ENCODE assay signal across 8 mouse cellular contexts in genomic region chr6:128134196-128134924, GRCm38 (mm10). TPM values are rescaled to one million over a fixed set of nuclear protein-coding genes. Genes with fewer than 3 reads are reported as not detected.
DNase-seq lines count a peak whose midpoint lies in the region; ATAC-seq lines count a peak whose summit lies in the region.

No protein-coding gene starts in this region.

- H3K4me3 ChIP-seq in heart, embryonic 10.5 days = no peak overlapping the region
- no peak overlapping the region for H3K4me3 ChIP-seq in liver, embryonic 12.5 days

- H3K27me3 ChIP-seq in heart, embryonic 10.5 days (ENCODE audit: insufficient read depth, poor library complexity, severe bottlenecking) = no peaks in the 10 kb centered on the region
- no peaks in the 10 kb centered on the region for H3K27me3 ChIP-seq in liver, embryonic 12.5 days (replicated peaks)

- peaks cover 6% of the 10 kb centered on the region for H3K36me3 ChIP-seq in heart, embryonic 10.5 days
- no peaks in the 10 kb centered on the region for H3K36me3 ChIP-seq in liver, embryonic 12.5 days

- WGBS in heart, embryonic 10.5 days = 27% methylated on average over 8 of the region's 8 CpGs
- 38% methylated on average over 8 of the region's 8 CpGs for WGBS in liver, embryonic 12.5 days (ENCODE audit: insufficient replicate concordance)

- 0 out of 2 replicates have a peak, but pooled peaks have one; percentile 6 for ATAC-seq in common myeloid progenitor, adult 5-6 weeks (replicated peaks; ENCODE audit: low read depth, poor library complexity, severe bottlenecking)
- peak; percentile 50 for ATAC-seq in liver, embryonic 12.5 days
- ATAC-seq in erythroblast, adult 5-6 weeks (replicated peaks; ENCODE audit: low FRiP score, poor library complexity, severe bottlenecking) = no peak

- peak overlapping the region; percentile 86 for H3K27ac ChIP-seq in heart, embryonic 10.5 days
- peak overlapping the region; percentile 80 for H3K27ac ChIP-seq in liver, embryonic 12.5 days

- H3K9me3 ChIP-seq in heart, embryonic 10.5 days = no peaks in the 10 kb centered on the region
- H3K9me3 ChIP-seq in liver, embryonic 12.5 days (replicated peaks) = no peaks in the 10 kb centered on the region

- DNase-seq in heart, embryonic 10.5 days (ENCODE audit: low spot score) = no peak
- no peak for DNase-seq in heart, postnatal 25 days (ENCODE audit: low spot score)
- DNase-seq in kidney, adult 11 months = peak; percentile 85
- no peak for DNase-seq in left cerebral cortex, adult 8-10 months (ENCODE audit: low spot score in 2 of 2)
- DNase-seq in left cerebral cortex, adult 18-20 months (ENCODE audit: low spot score in 2 of 2) = no peak

- intact Hi-C loops in heart, postnatal 25 days (cut with DNase I) = no loop called here

- H3K4me2 ChIP-seq in liver, embryonic 12.5 days = peak overlapping the region; percentile 32

- no peak overlapping the region for H3K9ac ChIP-seq in liver, embryonic 12.5 days

- peaks cover 64% of the 10 kb centered on the region for H3K4me1 ChIP-seq in heart, embryonic 10.5 days
- H3K4me1 ChIP-seq in liver, embryonic 12.5 days = peaks cover 38% of the 10 kb centered on the region

RNA-seq across cellular contexts. Expression of gene Tspan9, which starts 9.0 kb away (rescaled TPM):
- 111 and 177 TPM in 2 replicates for polyA plus RNA-seq in heart, embryonic 10.5 days (2016; fragmentation: Nextera tagmentation; extraction: Ambion mirVana)
- total RNA-seq in heart, postnatal 25 days (2021) = 100 to 1,000 TPM; 129 to 132 TPM
- total RNA-seq in common myeloid progenitor, adult 5-6 weeks (2017) = 0.29 and 0.69 TPM in 2 replicates
- polyA plus RNA-seq in liver, embryonic 12.5 days (2016; fragmentation: Nextera tagmentation; extraction: Ambion mirVana) = 23.3 and 26.4 TPM in 2 replicates
- 10 to 100 TPM; 45.6 to 54.7 (median 49.0) TPM for total RNA-seq in left cerebral cortex, adult 8-10 months (2022)
- total RNA-seq in left cerebral cortex, adult 18-20 months (2021) = 10 to 100 TPM; 53.5 to 53.8 TPM
- 0.63 TPM in 1 of 2 replicates, not detected in the other for total RNA-seq in erythroblast, adult 5-6 weeks (2015; ENCODE audit: low replicate concordance)
- total RNA-seq in erythroblast, adult 5-6 weeks (2017; ENCODE audit: low replicate concordance) = 0.26 and 0.56 TPM in 2 replicates

Comparison
In these comparisons a context has a peak if more than half of its experiments do, and no peak if none do; other contexts are left out.
1. RNA of gene Tspan9, which starts 9.0 kb away (total RNA-seq): 129 to 132 TPM in heart, postnatal 25 days, 53.5 to 53.8 TPM in left cerebral cortex, adult 18-20 months and 45.6 to 54.7 TPM in left cerebral cortex, adult 8-10 months; 0.29 to 0.69 TPM in common myeloid progenitor, adult 5-6 weeks and 0.26 to 0.63 TPM in erythroblast, adult 5-6 weeks; every median in the first group is over 10 times any median in the second.